Mouse (Mus musculus) thymus, postnatal 36 days (tissue): Measurements from ENCODE around the gene Sugct.

Source experiments
- DNase-seq, 2 experiments: peaks; one replicate each; pipeline ENCODE4 v3.0.0; 2022; ENCODE audit warnings: mixed read lengths in 2 of 2

Sugct gene

DNA sequence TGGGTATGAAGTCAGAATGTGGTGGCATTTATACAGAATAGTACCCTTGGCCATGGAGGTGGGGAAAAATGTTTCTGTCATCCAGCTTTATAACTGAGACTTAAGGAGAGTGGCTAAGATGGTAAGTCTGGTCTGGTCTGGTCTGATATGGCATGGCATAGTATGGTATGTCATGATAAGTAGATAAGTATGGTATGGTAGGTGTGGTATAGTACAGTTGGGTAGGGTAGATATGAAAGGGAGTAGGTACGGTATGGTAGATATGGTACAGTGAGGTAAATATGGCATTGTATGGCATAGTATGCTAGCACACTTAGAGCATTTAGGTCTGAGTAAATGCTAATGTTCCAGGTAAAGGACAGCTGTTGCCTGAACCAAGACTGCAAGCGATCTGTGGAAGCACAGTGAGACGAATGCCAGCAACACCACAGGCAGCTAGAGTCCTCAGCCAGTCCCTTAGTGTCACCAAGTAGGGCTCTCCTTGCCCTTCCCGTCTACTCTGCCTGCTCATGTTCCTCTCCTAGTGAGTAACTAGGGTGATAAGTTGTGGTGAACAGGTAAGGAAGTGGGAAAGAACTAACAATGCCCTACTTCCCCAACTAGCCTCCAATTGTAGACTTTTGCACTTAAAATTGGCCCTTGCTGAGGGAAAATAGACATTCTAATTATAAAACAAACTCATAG is 667.4 kb downstream of the Sugct start:
- no peak for DNase-seq

DNA sequence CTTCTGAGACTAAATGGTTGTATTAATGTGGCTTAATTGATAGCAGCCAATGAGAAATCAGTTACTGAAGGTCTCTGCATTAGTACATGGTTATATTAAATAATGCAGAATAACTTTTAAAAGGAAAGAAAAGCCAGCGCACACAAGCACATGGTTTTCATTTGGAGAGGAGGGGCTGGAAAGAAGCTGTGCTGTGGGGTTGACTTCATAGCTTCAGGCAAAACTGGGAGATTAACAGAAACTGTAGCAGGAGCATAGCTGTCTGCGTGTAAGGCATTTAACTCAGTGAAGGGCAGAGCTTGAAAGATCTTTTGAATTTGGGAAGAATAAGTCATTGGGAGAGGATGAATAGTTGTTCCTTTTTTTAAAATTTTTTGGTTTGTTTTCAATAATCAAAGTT is 668.4 kb downstream of the Sugct start:
- DNase-seq: no peak

DNA sequence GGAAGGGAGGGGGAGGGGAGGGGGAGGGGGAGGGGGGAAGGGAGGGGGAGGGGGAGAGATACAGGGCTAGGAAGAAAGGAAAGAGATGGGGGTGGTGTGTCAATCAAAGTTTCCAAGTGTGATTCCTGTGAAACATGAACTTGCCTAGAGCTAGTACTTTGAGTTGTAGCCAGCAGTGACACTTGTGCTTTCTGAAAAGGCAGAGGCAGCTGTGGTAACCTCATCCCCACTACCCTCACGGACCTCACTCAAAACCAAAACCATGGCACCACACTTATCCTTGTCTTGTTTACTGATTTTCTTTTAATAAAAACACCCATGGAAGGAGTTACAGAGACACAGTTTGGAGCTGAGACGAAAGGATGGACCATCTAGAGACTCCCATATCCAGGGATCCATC is 698.9 kb downstream of the Sugct start:
- DNase-seq: no peak

DNA sequence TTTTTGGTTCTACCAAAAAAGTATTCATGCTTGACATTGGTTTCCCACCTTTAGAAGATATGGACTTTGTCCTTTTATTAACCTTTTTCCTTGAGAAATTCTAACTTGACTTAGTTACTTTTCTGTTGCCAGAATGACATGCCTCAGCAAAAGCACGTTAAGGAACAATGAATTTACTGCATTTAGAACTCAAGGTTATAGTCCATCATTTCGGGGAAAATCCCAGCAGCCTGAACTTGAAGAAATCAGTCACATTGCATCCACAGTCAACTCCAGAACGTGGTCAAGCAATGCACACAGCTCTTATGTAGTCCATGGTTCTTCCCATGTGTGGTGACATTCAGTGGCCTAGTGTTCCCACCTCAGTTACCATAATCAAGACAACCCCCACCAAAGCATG is 700.0 kb downstream of the Sugct start:
- no peak for DNase-seq

DNA sequence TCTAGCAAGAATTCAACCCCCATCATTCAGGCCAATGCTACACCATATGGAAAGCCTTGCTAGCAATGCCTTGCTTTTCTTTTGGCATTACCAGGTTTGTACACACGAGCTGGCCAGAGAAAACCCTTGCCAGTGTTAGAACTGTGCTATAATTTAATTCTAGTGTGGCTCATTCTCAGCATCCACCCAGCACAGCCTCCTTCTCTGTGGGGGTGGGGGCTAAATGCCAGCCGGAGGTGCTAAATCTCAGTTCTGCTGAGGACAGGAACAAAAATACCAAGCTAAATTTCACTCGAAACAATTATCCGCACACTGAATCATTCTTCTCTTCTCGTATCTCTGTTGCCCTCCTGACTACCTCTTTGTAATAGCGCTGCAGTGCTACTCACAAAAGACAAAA is 717.6 kb downstream of the Sugct start:
- DNase-seq: no peak

DNA sequence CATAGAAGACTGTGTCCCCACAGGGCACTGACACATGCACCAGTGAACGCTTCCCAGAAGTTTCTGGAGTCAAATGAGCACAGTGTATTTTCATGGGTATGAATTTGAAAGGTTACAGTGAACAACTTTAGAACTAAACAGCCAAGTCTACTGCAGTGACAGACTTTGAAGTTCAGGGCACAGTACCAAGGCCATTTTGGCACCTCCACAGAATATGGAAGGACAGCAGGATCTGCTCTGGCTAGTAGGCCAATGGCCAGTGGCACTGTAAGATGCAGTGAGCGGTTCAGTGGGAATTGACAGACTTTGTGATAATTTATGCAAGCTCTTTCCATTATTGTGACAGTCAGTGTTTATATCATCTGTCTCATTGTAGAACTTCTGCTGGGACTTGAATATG is 724.1 kb downstream of the Sugct start:
- DNase-seq: no peak

DNA sequence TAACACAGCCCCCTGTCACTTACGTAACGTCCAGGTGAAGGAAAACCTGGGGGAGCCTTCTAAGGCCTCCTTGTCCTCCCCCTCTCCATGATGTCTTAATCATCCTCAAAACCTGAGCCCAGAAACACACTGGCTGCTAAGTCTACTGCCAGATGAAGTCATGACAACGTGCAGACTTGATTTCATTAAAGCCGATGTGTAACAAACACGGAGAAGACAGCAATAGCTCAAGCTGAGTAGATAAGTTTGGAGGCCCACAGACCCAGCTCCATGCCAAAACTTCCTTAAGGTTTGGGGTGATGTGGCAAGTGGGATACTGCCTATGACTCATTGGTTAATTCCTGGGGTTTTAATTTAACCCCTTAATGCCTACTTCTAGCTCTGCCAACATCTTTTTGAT is 726.4 kb downstream of the Sugct start:
- DNase-seq: no peak

DNA sequence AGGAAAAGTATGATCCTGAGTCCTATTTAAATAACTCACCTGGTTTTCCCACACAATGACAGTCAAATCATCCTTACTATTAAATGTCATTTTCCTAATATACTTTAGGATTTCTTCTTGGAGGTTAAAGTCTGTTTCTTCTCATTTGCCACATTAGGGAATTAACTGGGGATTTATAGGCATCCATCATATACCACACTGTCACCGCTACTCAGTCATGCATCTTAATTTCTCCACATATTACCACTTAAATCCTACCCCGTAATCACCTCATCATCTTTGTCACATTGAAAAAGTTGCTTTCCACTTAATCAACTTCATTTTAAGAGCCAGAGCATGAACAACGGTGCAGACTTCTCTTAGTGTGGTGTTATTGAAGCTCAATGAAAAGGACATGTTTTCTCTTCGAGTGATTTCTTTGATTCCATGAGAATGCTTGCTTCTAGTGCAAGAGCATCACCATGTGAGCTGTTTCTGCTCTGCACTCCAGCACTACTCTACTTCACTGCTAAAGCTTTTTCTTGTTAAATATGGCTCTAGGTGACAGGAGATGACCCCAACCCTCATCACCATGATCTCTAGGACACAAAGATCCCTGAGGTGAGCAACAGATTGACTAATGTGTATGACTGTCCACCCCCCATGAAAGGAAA is 730.4 kb downstream of the Sugct start:
- no peak for DNase-seq

DNA sequence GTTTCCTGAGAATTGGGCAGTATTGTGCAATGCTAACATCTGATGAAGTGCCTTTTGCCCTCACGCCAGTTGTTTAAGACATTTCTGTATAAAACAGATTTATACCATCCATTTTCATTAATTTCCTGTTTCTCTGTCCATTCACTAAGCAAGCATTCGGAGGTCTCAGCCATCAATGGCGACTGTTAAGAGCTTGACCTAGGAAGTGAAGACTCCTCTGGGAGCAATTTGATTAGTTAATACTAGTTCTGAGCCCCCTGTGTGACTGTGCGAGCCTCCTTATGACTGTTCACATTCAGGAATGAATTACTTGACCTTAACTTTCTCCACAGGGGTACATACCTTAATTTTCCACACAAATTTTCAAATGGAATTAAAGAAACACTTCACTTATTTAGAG is 743.3 kb downstream of the Sugct start:
- no peak for DNase-seq

DNA sequence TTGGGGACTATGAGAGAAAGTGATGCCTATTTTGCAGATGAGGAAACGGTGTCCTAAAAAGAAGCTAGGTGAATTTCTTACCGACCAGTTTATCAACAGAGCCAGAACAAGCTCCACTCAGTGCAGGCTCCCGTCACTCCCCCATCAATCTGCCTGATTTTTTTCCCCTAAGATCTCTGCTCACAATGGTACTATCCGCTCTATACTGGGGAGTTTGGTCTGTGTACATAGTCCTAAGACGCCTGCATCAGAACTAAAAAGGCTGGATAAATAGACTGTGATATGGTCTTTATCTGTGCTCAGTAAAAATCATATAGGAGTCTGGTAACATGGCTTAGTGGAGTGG is 755.9 kb downstream of the Sugct start:
- DNase-seq: no peak

DNA sequence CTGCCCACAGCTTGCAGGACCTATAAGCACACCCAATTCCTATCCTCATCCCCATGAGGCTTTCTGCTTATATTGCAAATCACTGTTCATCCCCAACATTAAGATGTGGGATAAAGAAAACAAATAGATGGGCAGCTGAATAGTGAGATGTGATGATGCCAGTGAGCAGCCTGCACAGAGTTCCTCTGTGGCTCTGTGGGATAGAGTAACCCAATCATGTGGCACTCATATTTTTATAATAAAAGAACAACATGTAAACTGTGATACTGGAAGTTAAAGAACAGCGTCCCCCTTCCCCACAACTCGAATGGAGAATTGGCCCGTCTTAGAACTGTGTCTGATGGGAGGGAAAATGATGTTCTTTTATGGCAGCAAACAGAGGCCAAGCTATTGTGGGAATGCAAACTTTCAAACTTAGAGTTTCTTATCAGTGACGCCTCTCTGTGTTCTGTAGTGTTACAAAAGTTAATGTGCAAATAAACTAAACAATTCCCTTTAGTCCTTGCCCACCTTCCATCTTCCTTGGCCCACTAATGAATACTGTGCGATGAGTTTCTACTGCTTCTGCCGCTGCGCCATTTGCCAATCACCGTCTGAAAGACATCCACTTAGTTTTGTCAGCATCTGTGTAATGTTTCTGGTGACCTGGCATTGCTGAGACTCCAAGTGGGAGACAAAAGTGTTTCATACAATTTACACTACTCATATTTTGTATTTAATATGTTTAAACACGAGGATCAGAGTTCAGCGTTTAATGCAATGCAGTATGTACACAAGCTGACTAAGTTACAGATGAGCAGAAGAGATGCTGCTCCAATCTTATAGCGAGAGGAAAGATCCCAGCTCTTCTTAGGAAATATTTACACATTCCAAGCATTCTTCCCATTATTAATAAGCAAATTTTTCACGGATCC is 756.5 kb downstream of the Sugct start:
- no peak for DNase-seq

DNA sequence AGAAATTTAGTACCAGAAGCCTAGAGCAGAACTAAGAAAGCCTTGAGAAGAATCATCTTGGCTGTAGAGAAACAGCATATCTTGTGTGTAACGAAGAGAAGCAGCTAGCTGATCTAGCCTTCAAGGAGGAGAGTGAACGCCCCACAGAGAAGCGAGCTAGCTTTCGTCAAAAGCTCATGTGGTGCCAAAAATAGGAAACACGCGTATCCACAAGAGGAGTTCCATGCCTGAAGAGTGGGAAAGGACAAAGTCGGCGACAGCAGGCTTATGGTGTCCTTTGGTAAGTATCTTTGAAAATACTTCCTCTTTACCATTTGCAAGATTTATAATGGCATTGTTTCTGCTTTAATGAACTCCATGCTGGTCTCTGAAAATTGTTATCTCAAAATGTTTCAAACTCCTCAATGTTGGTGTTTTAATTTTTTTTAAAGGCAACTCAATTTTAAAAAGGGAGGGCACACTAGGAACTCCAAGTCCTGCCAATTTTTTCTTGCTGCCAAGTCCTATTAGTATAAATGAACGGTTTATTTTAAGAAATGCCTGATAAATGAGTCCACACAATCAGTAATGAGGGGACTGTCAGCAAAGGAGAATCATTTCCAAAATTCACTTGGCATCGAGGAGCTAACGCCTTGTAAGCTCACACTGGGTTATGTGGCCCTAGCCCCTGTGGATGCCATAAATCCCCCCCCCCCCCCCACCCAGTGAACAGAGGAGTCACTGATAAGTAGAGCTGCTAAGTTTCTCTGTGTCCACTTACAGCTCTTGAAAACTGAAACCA is 757.7 kb downstream of the Sugct start:
- DNase-seq: no peak

DNA sequence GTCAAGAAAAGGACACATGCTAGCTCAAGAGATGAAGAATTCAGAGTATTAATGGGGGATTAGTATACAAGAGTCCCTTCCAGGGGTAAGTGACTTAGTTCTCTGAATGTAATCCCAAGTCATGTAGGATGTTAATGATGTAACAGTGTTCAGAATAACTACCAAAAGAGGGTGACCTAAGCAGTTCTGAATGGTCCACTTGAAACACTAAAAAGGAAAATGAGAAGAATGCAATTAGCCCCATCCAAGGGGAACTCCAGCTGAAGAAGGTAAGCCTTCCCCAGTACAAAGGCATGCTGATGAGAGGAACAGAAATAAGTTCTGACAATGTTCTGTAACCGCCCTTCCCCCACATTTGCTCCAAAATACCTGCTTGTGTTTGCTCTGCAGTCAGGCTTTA is 760.3 kb downstream of the Sugct start:
- no peak for DNase-seq

DNA sequence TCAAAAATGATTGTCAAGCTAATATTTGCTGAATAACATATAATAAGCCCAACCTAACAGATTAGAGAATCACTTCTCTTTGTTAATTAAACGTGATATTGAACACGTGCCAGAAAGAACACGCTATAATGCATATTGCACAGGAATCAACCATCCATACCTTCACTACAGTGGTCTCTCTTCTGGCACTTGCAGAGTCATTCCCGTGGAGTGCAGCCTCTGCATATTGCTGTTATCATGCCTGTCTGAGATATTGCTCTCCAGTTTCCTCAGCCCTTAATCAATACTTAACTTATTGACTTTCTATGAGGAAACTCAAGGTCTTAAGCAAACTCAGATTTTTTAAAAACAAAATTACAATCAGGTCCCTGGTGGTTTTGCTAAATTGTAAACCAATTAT is 761.8 kb downstream of the Sugct start:
- DNase-seq: no peak

DNA sequence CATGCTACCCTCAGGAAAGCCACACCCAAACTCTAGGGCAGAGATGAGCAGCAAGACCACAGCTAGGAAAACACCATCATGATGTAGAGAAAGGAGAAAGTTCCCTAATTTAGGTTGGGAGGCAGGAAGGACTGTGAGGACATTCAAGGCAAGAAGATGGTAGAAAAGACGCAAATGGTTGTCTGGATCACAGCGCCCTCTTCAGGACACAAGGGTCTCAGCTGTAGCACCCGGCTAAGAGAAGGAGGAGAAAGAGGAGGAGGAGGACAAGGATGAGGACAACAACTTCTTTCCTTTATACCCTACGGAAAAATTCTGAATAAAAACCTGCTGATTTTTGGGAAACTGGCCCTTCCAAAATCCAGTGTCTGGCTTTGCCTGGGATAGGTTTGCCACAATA is 774.0 kb downstream of the Sugct start:
- no peak for DNase-seq

DNA sequence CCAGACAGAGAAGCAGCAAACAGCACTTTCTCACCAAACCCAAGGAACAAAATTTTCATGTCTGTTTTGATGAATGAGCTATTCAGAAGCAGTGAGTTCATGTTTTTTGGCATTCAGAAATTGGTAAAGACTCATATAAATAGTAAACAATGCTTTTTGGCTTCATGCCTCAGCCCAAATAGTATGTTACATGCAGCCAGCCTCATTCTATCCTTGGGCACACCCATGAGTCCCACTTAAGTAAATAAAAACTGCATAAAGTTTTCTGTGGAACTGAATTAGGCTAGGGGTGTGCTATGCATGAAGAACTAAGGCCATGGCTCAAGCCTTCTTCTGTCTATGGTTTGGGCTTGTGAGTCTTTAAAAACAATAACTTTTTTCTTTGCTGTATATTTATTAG is 779.7 kb downstream of the Sugct start:
- DNase-seq: no peak

DNA sequence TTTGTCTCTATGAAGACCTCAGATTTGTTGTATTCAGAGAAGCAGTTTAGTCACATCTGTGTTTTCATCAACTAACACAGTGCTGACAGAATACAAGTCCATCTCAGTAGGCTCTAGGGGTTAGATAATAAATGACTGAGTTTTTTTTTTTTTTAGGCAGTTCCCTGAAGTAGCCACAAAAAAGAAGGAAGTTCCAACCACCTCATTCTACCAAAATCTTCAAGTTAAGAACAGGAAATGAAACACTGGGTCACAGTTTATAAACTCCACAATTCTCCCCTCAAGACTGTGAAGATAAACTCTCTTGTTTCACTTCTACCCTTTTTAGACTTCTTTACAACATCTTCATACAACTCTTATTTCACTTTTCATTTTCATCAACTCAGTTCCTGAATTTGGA is 783.1 kb downstream of the Sugct start:
- no peak for DNase-seq

DNA sequence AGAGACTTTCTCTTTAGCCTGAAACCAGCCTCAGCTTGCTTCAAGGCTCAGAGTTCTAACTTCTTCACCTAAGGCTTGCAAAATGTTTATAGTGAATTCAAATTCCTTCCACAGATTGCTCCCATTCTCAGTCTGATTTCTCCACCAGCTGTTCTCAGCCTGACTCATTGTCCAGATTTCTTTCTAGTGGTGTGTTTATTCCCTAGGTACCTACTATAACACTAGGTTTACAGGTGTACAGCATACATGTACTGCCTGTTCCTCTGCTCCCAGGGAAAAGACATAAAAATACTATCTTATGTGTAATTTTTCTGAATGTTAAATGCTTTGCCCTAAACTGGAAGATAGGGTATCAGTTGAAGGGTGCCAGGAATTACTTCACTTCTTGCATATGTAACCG is 788.4 kb downstream of the Sugct start:
- no peak for DNase-seq

DNA sequence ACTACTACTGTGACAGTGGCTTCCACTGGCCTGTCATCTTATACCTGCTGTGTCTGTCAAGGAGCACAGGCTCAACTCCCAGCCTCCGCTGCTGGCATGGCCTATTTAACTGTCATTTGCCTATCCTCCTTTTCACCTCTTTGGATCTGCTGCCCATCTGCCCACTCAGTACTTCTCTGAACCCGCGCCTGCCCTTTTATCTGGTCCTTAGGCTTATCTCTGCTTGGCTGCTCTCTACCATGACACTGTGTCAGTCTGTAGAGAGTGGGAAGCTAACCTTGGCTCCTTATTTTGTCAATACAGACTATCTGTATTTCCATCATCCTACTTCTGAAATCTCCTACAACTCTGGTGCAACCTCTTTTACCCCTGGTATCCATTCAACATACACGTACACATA is 793.9 kb downstream of the Sugct start:
- DNase-seq: no peak

DNA sequence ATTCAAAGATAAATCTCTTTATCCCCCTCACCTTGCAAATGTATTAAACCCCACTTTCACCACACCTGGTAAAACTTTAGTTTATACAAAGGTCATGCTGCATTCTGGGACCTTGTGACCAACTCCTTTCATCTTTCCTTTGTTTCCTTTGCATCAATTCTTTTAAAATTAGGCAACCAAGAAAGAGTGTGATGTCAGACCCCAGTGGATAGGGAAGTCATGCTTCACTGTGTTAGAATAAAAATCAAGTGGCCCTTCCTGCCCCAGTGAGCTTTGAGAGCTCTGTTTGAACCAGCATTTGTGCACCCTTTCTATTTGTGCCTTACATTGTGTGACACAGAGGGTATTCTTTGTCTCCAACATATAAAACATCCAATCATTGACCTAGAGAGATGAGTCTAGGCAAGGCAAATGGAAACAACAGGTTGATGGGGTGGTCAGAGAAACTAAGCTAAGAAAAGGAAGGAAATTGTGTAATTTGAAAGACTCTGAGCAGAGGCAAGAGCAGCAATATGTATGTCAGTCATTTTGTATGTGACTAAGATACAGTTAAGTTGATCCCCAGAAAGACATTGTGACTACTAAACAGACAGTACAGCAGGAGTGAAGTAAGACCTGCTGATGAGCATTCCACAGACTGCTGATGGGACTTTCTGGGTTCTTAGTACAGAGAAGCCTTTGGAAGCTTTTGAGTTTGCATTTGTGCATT is 797.1 kb downstream of the Sugct start:
- DNase-seq: no peak

DNA sequence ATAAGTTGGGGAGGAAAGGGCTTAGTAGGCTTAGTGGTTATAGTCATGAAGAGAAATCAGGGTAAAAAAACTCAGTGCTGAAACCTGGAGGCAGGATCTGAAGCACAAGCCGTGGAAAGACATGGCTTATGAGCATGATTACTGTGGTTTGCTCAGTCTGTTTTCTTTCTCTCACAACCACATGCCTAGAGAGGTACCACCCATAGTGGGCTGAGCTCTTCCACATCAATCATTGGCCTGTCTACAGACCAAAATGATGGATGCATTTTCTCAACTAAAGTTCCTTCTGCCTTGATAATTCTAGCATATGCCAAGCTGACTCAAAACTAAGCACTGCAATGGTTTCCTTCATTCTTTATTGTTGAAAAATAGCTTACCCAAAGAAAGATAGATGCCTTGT is 817.3 kb downstream of the Sugct start:
- DNase-seq: no peak

DNA sequence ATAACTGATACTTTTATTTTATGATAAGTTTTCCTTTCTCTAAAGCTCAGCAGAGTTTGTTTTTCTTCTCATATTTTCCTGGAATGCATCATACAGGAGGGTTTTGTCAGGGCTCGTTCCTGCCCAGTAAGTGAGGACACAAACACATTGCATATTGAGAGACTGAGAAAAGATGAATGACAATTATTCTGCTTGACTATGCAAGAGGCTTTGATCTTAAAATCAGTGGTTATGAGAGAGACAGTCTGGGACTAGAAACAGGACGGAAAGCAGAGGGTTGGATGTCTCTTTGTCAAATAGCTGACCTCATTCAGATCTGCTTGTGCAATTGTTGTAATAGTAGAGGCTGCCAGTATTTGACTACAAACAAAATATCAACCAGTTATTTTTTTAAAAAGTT is 835.4 kb downstream of the Sugct start:
- DNase-seq: no peak

DNA sequence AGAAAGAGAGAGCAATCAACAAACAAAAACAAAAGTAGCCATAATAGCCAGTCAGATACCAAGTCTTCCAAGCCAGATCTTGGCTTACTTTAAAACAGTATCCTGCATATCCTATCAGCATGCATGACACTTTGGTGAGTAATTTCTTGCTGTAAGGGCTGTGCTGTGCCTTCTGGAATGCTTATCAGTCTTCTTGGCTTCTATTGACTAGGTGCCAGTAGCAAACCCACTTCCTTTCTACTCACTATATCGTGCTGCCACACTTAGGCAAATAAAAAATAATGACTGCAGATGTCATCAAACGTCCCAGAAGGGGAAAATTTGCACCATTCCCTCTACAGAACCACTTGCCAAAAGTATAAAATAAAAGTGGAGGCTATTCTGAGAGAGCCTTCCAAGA is 848.1 kb downstream of the Sugct start:
- no peak for DNase-seq
